ENCODE assay signal across 9 mouse cellular contexts in genomic region chr12:5215836-5216747, GRCm38 (mm10).
DNase-seq lines count a peak whose midpoint lies in the region; ATAC-seq lines count a peak whose summit lies in the region.
"Had no signal": no experiment of that assay in that cellular context is flagged by ENCODE, and none has a peak within 500 bp of the region (broad histone marks: within the 10 kb centered on the region; RNA-seq: fewer than 3 reads in every experiment).

No protein-coding gene starts in this region.

- no peaks in the 10 kb centered on the region for H3K36me3 ChIP-seq in embryonic facial prominence, embryonic 10.5 days (replicated peaks)
- no peaks in the 10 kb centered on the region for H3K36me3 ChIP-seq in midbrain, embryonic 14.5 days (ENCODE audit: control insufficient read depth, insufficient read depth, low read length)
- H3K36me3 ChIP-seq in heart, embryonic 11.5 days (ENCODE audit: control insufficient read depth, insufficient read depth, low read length), result no peaks in the 10 kb centered on the region

- peak overlapping the region; percentile 22; the same call in 1 of the 2 replicates for H3K4me2 ChIP-seq in midbrain, embryonic 14.5 days (ENCODE audit: low read length)
- no peak overlapping the region for H3K4me2 ChIP-seq in heart, embryonic 11.5 days

- H3K4me1 ChIP-seq in embryonic facial prominence, embryonic 10.5 days, result peaks cover 55% of the 10 kb centered on the region
- H3K4me1 ChIP-seq in midbrain, embryonic 14.5 days (ENCODE audit: control insufficient read depth, insufficient read depth, low read length), result peaks cover 43% of the 10 kb centered on the region
- peaks cover 5% of the 10 kb centered on the region for H3K4me1 ChIP-seq in heart, embryonic 11.5 days (ENCODE audit: control insufficient read depth, insufficient read depth, low read length)

- 66% methylated on average over 15 of the region's 15 CpGs for WGBS in embryonic facial prominence, embryonic 10.5 days
- 12% methylated on average over 15 of the region's 15 CpGs for WGBS in midbrain, embryonic 14.5 days
- 64% methylated on average over 15 of the region's 15 CpGs for WGBS in heart, embryonic 11.5 days (ENCODE audit: insufficient replicate concordance)

- 0 out of 2 replicates have a peak overlapping the region, but pooled peaks have one; percentile 54 for H3K27ac ChIP-seq in embryonic facial prominence, embryonic 10.5 days (replicated peaks)
- peak overlapping the region; percentile 76 for H3K27ac ChIP-seq in midbrain, embryonic 14.5 days (replicated peaks; ENCODE audit: low read depth, low read length)
- no peak overlapping the region for H3K27ac ChIP-seq in heart, embryonic 11.5 days (ENCODE audit: low read depth, low read length)

- no peaks in the 10 kb centered on the region for H3K9me3 ChIP-seq in embryonic facial prominence, embryonic 10.5 days
- no peaks in the 10 kb centered on the region for H3K9me3 ChIP-seq in midbrain, embryonic 14.5 days (ENCODE audit: control insufficient read depth, low read length)
- no peaks in the 10 kb centered on the region for H3K9me3 ChIP-seq in heart, embryonic 11.5 days (replicated peaks; ENCODE audit: control insufficient read depth, low read length)

- peak; percentile 25 to 38 for DNase-seq in kidney, adult 8-10 months
- DNase-seq in kidney, adult 11 months, result no peak
- no peak for DNase-seq in embryonic facial prominence, embryonic 10.5 days (ENCODE audit: low spot score)
- peak; percentile 46 for DNase-seq in gastrocnemius, postnatal 25 days
- peak; percentile 83 for DNase-seq in midbrain, embryonic 14.5 days
- no peak for DNase-seq in B cell, adult 2 months
- DNase-seq in cerebellum, adult 9-10 months, result no peak

- peak overlapping the region; percentile 34; the same call in 1 of the 2 replicates for H3K9ac ChIP-seq in midbrain, embryonic 14.5 days (replicated peaks; ENCODE audit: low read length)
- H3K9ac ChIP-seq in heart, embryonic 11.5 days (ENCODE audit: low read depth, low read length), result no peak overlapping the region

- H3K27me3 ChIP-seq in embryonic facial prominence, embryonic 10.5 days (replicated peaks; ENCODE audit: low read depth, poor library complexity, severe bottlenecking), result no peaks in the 10 kb centered on the region
- no peaks in the 10 kb centered on the region for H3K27me3 ChIP-seq in midbrain, embryonic 14.5 days (ENCODE audit: control insufficient read depth, insufficient read depth, low read length)
- no peaks in the 10 kb centered on the region for H3K27me3 ChIP-seq in heart, embryonic 11.5 days (ENCODE audit: control insufficient read depth, insufficient read depth, low read length)
- H3K27me3 ChIP-seq: CH12.LX had no signal

- ATAC-seq in midbrain, embryonic 14.5 days (ENCODE audit: low FRiP score, low TSS enrichment), result peak; percentile 79
- no peak for ATAC-seq in heart, embryonic 11.5 days (replicated peaks; ENCODE audit: insufficient number of reproducible peaks, low FRiP score, low TSS enrichment)

- H3K4me3 ChIP-seq in embryonic facial prominence, embryonic 10.5 days, result no peak overlapping the region
- H3K4me3 ChIP-seq in midbrain, embryonic 14.5 days (replicated peaks; ENCODE audit: low read depth, low read length), result no peak overlapping the region
- H3K4me3 ChIP-seq in heart, embryonic 11.5 days (ENCODE audit: low read depth, low read length), result no peak overlapping the region

Comparison
In these comparisons a context has a peak if more than half of its experiments do, and no peak if none do; other contexts are left out.
1. DNase-seq: peak in kidney, adult 8-10 months (2 of 2), gastrocnemius, postnatal 25 days (single experiment) and midbrain, embryonic 14.5 days (single experiment); none in kidney, adult 11 months (single experiment), embryonic facial prominence, embryonic 10.5 days (single experiment), B cell, adult 2 months (0 of 2) and cerebellum, adult 9-10 months (single experiment).